Mouse (Mus musculus): Measurements from ENCODE around the gene Lsm4.

GRCm38 (mm10) chr8:70689892-70690390, 16.9 kb downstream of the Lsm4 start:
- TF ChIP-seq CTCF (conservative IDR thresholded peaks at IDR 0.05; ENCODE audit: low read length) (no peak), NANOG (IDR thresholded peaks at IDR 0.05; ENCODE audit: borderline replicate concordance, low read length) (no peak)

All from E14TG2a.4 (cell line).